Mouse (Mus musculus) embryonic fibroblast, embryonic 13.5 days (primary cell): ENCODE measurements around the gene Kmt2d.
"Not testable (repeated sequence)": the region's sequence is repeated elsewhere in the genome, so short reads cannot be mapped to it uniquely, and the experiment has no call there.

Experiments used
- CTCF ChIP-seq: IDR thresholded peaks from 2 replicates; pipeline ENCODE4 v1.5.1; 2011; ENCODE audit warnings: mild to moderate bottlenecking, control low read depth, low read length, moderate library complexity, borderline replicate concordance; ENCODE audit not compliant: insufficient read depth
- POLR2A ChIP-seq: IDR thresholded peaks from 2 replicates; pipeline ENCODE4 v1.6.1; 2011; ENCODE audit warnings: low read depth, mild to moderate bottlenecking, control low read depth, low read length, moderate library complexity

GRCm38 (mm10) chr15:98810212-98810611 is 60.8 kb downstream of the Kmt2d start:
- not testable (repeated sequence) for TF ChIP-seq CTCF, POLR2A
